Mouse (Mus musculus): ENCODE data around the gene Mphosph9.

- TF ChIP-seq CTCF (IDR thresholded peaks at IDR 0.05; ENCODE audit: control insufficient read depth, insufficient read depth, low read length) (no peak), POLR2A (IDR thresholded peaks at IDR 0.05; ENCODE audit: borderline replicate concordance, control insufficient read depth, low read depth, low read length) (no peak)
Observed at GRCm38 (mm10) chr5:124317648-124318047, 10.1 kb downstream of the Mphosph9 start.

Measured in bone marrow, adult 2 months (tissue).